Mouse (Mus musculus): ENCODE measurements around the gene Ubiad1. TPM values are rescaled to one million over a fixed set of nuclear protein-coding genes. Genes with fewer than 3 reads are reported as not detected.

Ubiad1 gene
- 10 to 100 TPM in 1 of 4 experiments, 1 to 10 TPM in 3; 7.9 to 10.3 (median 8.9) TPM for total RNA-seq (2022)

- peak; percentile 58 to 62 for DNase-seq (ENCODE audit: low spot score in 2 of 2)
These were observed at the start of gene Ubiad1 for GRCm38 (mm10) chr4:148444250-148444967. Gene Ubiad1, minus strand, starts transcription at chr4:148444771.

DNA sequence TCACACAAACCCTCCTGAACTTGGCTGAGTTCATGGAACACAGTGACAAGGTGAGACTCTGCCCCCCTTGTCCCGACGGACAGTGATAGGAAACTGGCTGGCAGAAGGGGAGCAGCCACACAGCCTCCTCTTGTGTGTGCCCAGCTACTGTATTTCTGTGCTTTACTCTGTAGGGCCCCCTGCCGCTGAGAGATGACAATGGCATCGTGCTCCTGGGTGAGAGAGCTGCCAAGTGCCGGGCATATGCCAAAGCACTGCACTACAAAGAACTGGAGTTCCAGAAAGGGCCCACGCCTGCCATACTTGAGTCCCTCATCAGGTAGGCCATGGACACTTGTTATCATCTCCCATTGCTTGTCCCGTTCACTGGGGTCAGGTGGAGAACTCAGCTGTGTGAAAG is 46.9 kb upstream of the Ubiad1 start:
- DNase-seq (ENCODE audit: low spot score in 2 of 2) = no peak

DNA sequence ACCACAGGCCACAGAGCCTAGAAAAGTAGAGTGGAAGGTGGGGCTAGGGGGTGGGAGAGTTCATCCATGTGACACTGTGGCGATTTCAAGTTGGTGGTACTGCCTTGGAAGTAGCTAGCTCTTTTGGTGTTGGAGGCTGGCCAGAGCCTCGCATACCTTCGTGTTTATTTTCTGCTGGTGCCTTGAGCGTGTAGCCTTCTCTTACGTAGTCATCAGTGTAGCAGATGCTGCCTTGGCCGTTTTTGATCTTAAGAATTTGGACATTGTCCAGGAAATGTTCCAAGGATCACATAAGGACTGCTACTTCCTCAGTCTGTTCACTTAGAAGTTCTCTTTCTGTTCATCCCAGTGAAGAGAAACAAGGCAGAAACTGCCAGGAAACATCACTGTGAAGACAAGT is 45.9 kb upstream of the Ubiad1 start:
- DNase-seq (ENCODE audit: low spot score in 2 of 2) = no peak

DNA sequence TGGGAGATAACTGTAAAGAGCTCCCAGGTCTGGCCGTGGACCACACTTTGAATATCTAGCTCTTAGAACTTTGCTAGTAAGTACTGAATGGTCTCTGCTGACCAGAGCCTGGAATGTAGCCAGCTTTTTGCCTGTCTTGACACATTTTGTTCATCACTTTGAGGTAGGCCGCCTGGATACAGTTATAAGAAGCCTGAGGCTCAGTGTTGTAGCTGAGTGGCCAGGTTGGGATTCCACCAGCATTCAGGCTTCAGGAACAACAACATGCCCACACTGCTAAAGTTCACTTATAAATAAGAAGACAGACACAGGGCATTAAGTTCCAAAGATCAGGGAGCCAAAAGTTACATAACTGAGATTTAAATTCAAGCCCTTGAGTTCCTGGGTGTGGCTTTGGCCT is 43.3 kb upstream of the Ubiad1 start:
- DNase-seq (ENCODE audit: low spot score in 2 of 2) = no peak

GRCm38 (mm10) chr4:148484511-148484910 is 39.9 kb upstream of the Ubiad1 start:
- no peak for DNase-seq (ENCODE audit: low spot score in 2 of 2)

- DNase-seq (ENCODE audit: low spot score in 2 of 2) = no peak
These were observed 37.1 kb upstream of the Ubiad1 start for GRCm38 (mm10) chr4:148481557-148482168.

DNA sequence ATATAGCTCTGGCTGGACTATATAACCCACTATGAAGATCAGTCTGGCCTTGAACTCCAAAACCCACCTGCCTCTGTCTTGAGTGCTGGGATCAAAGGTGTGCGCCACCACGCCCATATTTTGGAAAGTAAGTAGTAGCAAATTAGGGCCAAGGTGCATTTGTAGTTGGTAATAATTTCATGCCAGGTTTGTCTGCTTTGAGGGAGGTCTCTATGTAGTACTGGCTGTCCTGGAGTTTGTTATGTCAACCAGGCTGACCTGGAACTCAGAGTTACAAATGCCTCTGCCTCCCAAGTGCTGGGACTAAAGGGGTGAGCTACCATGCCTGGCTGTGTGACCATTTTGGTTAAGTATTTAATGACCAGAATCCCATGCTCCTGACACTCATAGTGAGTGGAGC is 35.7 kb upstream of the Ubiad1 start:
- no peak for DNase-seq (ENCODE audit: low spot score in 2 of 2)

DNA sequence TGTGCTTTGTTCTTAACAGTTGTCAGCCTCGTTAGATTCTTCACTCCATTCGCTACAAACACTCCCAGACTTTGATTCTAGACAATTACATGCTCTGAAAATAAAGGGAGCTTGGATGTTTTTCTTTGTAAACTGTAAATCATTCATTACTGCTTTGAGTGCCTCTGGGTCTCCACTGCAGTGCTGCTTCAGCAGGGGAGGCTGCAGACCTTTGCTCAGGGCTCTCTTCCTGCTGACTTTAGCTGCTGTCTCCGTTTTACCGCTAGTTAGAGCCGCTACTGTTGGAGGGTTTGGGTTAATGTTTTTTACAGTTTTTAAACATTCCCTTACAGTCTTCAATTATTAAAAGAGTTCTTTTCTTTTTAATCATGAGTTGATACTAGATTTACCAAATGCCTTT is 28.9 kb upstream of the Ubiad1 start:
- no peak for DNase-seq (ENCODE audit: low spot score in 2 of 2)

GRCm38 (mm10) chr4:148472436-148473174 is 28.0 kb upstream of the Ubiad1 start:
- no peak for DNase-seq (ENCODE audit: low spot score in 2 of 2)

- no peak for DNase-seq (ENCODE audit: low spot score in 2 of 2)
These were observed 26.8 kb upstream of the Ubiad1 start for GRCm38 (mm10) chr4:148471363-148471806.

GRCm38 (mm10) chr4:148469487-148470252 is 25.1 kb upstream of the Ubiad1 start:
- no peak for DNase-seq (ENCODE audit: low spot score in 2 of 2)

DNA sequence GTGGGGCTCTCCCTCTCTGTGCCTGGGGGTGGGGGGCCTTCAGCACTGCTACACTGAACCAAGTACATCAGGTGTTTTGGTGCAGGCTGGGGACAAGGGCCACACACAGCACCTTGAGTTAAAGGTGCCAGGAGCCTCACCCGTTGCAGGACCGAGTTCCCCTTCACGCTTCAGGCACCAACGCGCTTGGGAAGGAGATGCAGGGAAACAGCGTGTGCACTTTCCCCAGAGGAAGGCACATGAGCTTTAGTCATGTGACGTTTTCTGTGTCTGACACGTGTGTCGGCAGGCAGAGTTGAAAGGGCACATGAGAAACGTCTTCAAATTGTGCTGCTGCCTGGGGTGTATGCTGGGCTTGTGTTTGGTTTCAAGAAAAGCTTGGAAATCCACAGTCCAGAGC is 23.8 kb upstream of the Ubiad1 start:
- DNase-seq (ENCODE audit: low spot score in 2 of 2) = no peak

DNA sequence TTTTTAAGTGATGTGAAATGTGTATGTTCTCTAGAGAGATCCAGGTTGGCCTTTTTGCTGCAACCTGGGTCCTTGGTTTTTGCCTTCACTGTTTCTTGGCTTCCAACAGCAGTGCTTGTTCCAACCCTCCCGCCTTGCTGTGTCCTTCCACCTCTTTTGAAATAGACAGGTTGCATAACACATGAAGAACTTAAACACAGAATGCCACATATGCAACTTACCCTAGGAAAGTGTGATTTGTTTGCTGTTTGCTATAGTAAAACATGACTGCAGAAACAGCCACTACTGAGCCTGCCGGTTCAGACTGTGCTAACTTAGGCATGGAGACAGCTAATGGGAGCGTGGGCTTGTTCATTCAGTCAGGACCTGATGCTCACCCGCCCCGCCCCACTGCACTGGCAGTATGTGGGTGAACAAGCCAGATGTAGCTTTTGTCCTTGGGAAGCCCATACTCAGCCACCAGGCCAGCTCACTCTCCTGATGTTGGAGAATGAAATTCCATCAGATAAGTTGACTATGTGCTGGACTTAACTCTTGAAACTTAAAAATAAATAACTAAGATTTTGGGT is 22.0 kb upstream of the Ubiad1 start:
- peak in 1 of 2 experiments; percentile 47 for DNase-seq (ENCODE audit: low spot score in 2 of 2)

DNA sequence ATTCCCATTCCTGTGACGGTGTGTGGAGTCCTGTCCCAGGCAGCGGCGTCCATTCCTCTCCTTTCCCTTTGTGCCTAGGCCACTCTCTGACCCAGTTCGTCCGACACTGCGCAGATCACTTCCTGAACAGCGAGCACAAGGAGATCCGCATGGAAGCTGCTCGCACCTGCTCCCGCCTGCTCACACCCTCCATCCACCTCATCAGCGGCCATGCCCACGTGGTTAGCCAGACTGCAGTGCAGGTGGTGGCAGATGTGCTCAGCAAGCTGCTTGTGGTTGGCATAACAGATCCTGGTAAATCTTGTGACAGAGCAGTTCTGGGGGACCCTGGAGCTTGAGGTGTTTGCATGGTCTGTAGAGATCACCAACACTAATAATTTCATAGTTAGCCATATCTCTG is 20.3 kb upstream of the Ubiad1 start:
- DNase-seq (ENCODE audit: low spot score in 2 of 2) = peak in 1 of 2 experiments; percentile 33

DNA sequence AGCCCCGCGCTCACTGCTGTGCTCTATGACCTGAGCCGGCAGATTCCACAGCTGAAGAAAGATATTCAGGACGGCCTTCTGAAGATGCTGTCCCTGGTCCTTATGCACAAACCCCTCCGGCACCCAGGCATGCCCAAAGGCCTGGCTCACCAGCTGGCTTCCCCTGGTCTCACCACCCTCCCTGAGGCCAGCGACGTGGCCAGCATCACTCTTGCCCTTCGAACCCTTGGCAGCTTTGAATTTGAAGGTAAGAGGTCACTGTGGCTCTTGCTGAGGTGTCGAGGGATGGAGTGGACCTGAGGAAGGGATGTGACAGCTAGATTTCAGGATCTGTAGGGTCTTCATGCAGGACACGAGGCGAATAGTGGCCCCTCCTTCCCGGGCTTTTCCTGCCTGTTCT is 19.7 kb upstream of the Ubiad1 start:
- DNase-seq (ENCODE audit: low spot score in 2 of 2) = no peak

- DNase-seq (ENCODE audit: low spot score in 2 of 2) = no peak
These were observed 18.8 kb upstream of the Ubiad1 start for GRCm38 (mm10) chr4:148463208-148463960.

- DNase-seq (ENCODE audit: low spot score in 2 of 2) = no peak
These were observed 18.1 kb upstream of the Ubiad1 start for GRCm38 (mm10) chr4:148462717-148463116.

- no peak for DNase-seq (ENCODE audit: low spot score in 2 of 2)
These were observed 17.2 kb upstream of the Ubiad1 start for GRCm38 (mm10) chr4:148461772-148462171.

DNA sequence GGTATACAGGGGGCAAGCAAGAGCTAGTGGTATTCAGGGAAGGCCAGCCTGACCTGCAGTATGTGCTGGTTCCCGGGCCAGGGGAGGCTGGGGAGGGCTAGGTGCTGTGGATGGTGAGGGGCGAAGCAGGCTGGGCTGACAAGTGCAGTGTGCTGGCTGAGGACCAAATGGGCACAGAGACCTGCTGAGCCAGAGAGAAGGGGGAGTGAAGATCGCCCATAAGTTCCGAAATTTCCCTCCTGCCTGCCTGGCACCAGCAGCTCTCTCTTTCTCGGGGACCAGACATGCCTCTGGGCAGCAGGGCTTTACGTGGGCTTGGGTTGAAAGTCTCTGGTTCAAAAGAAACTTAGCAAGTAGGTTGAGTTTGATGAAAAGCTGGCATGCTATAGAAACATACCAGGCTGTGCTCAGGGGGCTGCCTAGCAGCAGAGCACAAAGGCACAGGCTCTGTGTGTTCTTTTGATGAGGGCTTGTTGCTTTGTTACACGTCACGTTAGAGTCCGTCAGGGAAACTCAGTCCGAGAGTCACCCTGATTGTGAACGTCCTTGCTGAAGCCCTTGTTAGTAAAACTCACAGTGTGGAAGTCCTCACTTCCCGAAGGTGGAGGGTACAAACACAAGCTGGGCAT is 16.2 kb upstream of the Ubiad1 start:
- no peak for DNase-seq (ENCODE audit: low spot score in 2 of 2)

GRCm38 (mm10) chr4:148455477-148456025 is 11.0 kb upstream of the Ubiad1 start:
- DNase-seq (ENCODE audit: low spot score in 2 of 2) = no peak

Data from left cerebral cortex, adult 8-10 months (tissue).